Comparison of ENCODE assay signal across 8 mouse cellular contexts in genomic region chr1:98002561-98003425, GRCm38 (mm10).
A peak's percentile ranks its signal among the peaks of the same experiment; 100 is the strongest.
DNase-seq lines count a peak whose midpoint lies in the region; ATAC-seq and TF ChIP-seq lines count a peak whose summit lies in the region.

No protein-coding gene starts in this region.

- H3K36me3 ChIP-seq in embryonic facial prominence, embryonic 13.5 days, result no peaks in the 10 kb centered on the region
- no peaks in the 10 kb centered on the region for H3K36me3 ChIP-seq in embryonic facial prominence, embryonic 10.5 days (replicated peaks)
- H3K36me3 ChIP-seq in kidney, postnatal 0 days (ENCODE audit: insufficient read depth, low read length), result no peaks in the 10 kb centered on the region
- no peaks in the 10 kb centered on the region for H3K36me3 ChIP-seq in limb, embryonic 15.5 days
- no peaks in the 10 kb centered on the region for H3K36me3 ChIP-seq in stomach, embryonic 15.5 days

- WGBS in embryonic facial prominence, embryonic 13.5 days, result 57% methylated on average over 7 of the region's 7 CpGs
- WGBS in embryonic facial prominence, embryonic 10.5 days, result 87% methylated on average over 7 of the region's 7 CpGs
- WGBS in kidney, postnatal 0 days, result 66% methylated on average over 7 of the region's 7 CpGs
- 42% methylated on average over 7 of the region's 7 CpGs for WGBS in limb, embryonic 15.5 days
- 48% methylated on average over 7 of the region's 7 CpGs for WGBS in stomach, embryonic 15.5 days

- H3K4me1 ChIP-seq in embryonic facial prominence, embryonic 13.5 days, result peaks cover 11% of the 10 kb centered on the region
- no peaks in the 10 kb centered on the region for H3K4me1 ChIP-seq in embryonic facial prominence, embryonic 10.5 days
- no peaks in the 10 kb centered on the region for H3K4me1 ChIP-seq in kidney, postnatal 0 days (replicated peaks; ENCODE audit: insufficient read depth, low read length)
- H3K4me1 ChIP-seq in limb, embryonic 15.5 days, result peaks cover 10% of the 10 kb centered on the region
- 0 out of 2 replicates have a peak, but pooled peaks cover 3% of the 10 kb centered on the region for H3K4me1 ChIP-seq in stomach, embryonic 15.5 days

- no peak overlapping the region for H3K9ac ChIP-seq in embryonic facial prominence, embryonic 13.5 days
- no peak overlapping the region for H3K9ac ChIP-seq in kidney, postnatal 0 days (ENCODE audit: low read depth, low read length)
- H3K9ac ChIP-seq in limb, embryonic 15.5 days, result no peak overlapping the region
- no peak overlapping the region for H3K9ac ChIP-seq in stomach, embryonic 15.5 days

- no peak overlapping the region for H3K4me2 ChIP-seq in embryonic facial prominence, embryonic 13.5 days
- H3K4me2 ChIP-seq in kidney, postnatal 0 days (ENCODE audit: low read length), result no peak overlapping the region
- no peak overlapping the region for H3K4me2 ChIP-seq in limb, embryonic 15.5 days
- H3K4me2 ChIP-seq in stomach, embryonic 15.5 days, result no peak overlapping the region

- ATAC-seq in embryonic facial prominence, embryonic 13.5 days (ENCODE audit: insufficient number of reproducible peaks, insufficient read depth, low FRiP score, low TSS enrichment, low read depth), result no peak
- ATAC-seq in frontal cortex, adult (ENCODE audit: low TSS enrichment), result peak; percentile 86
- no peak for ATAC-seq in kidney, postnatal 0 days (replicated peaks; ENCODE audit: low FRiP score, low read depth)
- no peak for ATAC-seq in limb, embryonic 15.5 days (ENCODE audit: insufficient number of reproducible peaks, low FRiP score, low TSS enrichment, low read depth)
- peak; percentile 39; the same call in 1 of the 2 replicates for ATAC-seq in stomach, embryonic 15.5 days (ENCODE audit: insufficient read depth, low FRiP score, low read depth)

- 0 out of 2 replicates have a peak overlapping the region, but pooled peaks have one; percentile 16 for H3K27ac ChIP-seq in embryonic facial prominence, embryonic 13.5 days
- no peak overlapping the region for H3K27ac ChIP-seq in embryonic facial prominence, embryonic 10.5 days (replicated peaks)
- no peak overlapping the region for H3K27ac ChIP-seq in kidney, postnatal 0 days
- H3K27ac ChIP-seq in limb, embryonic 15.5 days, result peak overlapping the region; percentile 43; the same call in 1 of the 2 replicates
- no peak overlapping the region for H3K27ac ChIP-seq in stomach, embryonic 15.5 days

- H3K4me3 ChIP-seq in embryonic facial prominence, embryonic 13.5 days, result no peak overlapping the region
- no peak overlapping the region for H3K4me3 ChIP-seq in embryonic facial prominence, embryonic 10.5 days
- no peak overlapping the region for H3K4me3 ChIP-seq in kidney, postnatal 0 days (replicated peaks; ENCODE audit: low read depth, low read length)
- H3K4me3 ChIP-seq in limb, embryonic 15.5 days, result no peak overlapping the region
- H3K4me3 ChIP-seq in stomach, embryonic 15.5 days (replicated peaks), result no peak overlapping the region

- no peak for TF ChIP-seq CTCF in kidney, postnatal 0 days (IDR thresholded peaks at IDR 0.05; ENCODE audit: low read depth)

- no peaks in the 10 kb centered on the region for H3K9me3 ChIP-seq in embryonic facial prominence, embryonic 13.5 days
- H3K9me3 ChIP-seq in embryonic facial prominence, embryonic 10.5 days, result no peaks in the 10 kb centered on the region
- H3K9me3 ChIP-seq in kidney, postnatal 0 days (replicated peaks; ENCODE audit: low read length), result no peaks in the 10 kb centered on the region
- H3K9me3 ChIP-seq in limb, embryonic 15.5 days, result no peaks in the 10 kb centered on the region
- no peaks in the 10 kb centered on the region for H3K9me3 ChIP-seq in stomach, embryonic 15.5 days

- no peaks in the 10 kb centered on the region for H3K27me3 ChIP-seq in embryonic facial prominence, embryonic 13.5 days
- H3K27me3 ChIP-seq in embryonic facial prominence, embryonic 10.5 days (replicated peaks; ENCODE audit: low read depth, poor library complexity, severe bottlenecking), result no peaks in the 10 kb centered on the region
- H3K27me3 ChIP-seq in kidney, postnatal 0 days (ENCODE audit: insufficient read depth, low read length), result no peaks in the 10 kb centered on the region
- no peaks in the 10 kb centered on the region for H3K27me3 ChIP-seq in limb, embryonic 15.5 days
- no peaks in the 10 kb centered on the region for H3K27me3 ChIP-seq in stomach, embryonic 15.5 days (replicated peaks)

- no peak for DNase-seq in embryonic facial prominence, embryonic 10.5 days (ENCODE audit: low spot score)
- DNase-seq in MN1 (ENCODE audit: low spot score), result peak; percentile 44
- peak; percentile 75 for DNase-seq in kidney, postnatal 0 days (ENCODE audit: low spot score)
- no peak for DNase-seq in thymus, postnatal 14 days

Comparison
In these comparisons a context has a peak if more than half of its experiments do, and no peak if none do; other contexts are left out.
1. H3K27ac ChIP-seq: peak in embryonic facial prominence, embryonic 13.5 days (single experiment) and limb, embryonic 15.5 days (single experiment); none in embryonic facial prominence, embryonic 10.5 days (single experiment), kidney, postnatal 0 days (single experiment) and stomach, embryonic 15.5 days (single experiment).
2. ATAC-seq: peak in frontal cortex, adult (single experiment) and stomach, embryonic 15.5 days (single experiment); none in embryonic facial prominence, embryonic 13.5 days (single experiment), kidney, postnatal 0 days (single experiment) and limb, embryonic 15.5 days (single experiment).
3. DNase-seq: peak in MN1 (single experiment) and kidney, postnatal 0 days (single experiment); none in embryonic facial prominence, embryonic 10.5 days (single experiment) and thymus, postnatal 14 days (single experiment).